Mouse (Mus musculus): ENCODE results near the gene Fbxl21. TPM values are rescaled to one million over a fixed set of nuclear protein-coding genes. Genes with fewer than 3 reads are reported as not detected.

Gene Fbxl21
- polyA plus RNA-seq, 1 experiment = 0.09 TPM

DNA sequence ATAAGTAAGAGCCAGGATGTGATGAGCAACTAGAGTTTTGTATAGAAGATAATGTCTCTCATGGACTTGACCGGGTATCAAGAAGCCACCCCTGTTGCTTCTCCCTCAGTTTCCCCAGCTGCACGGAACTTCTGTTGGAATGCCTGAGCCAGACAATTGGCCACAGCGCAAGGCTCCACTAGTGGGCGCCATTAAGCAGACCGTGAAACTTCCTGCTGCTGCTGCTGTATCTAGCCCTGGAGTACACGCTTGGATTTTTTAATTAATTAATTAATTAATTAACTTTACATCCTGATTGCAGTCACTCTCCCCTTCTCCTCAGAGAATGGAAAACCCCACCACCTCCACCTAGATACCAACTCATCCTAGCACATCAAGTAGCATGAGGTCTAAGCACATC is 40.8 kb downstream of the Fbxl21 start:
- H3K4me3 ChIP-seq (ENCODE audit: insufficient read depth, poor library complexity, severe bottlenecking) = no peak overlapping the region
- TF ChIP-seq MYOG (IDR thresholded peaks at IDR 0.05; ENCODE audit: control insufficient read depth, extremely low read depth, insufficient read length) = no peak
- no peak for TF ChIP-seq FOSL1 (IDR thresholded peaks at IDR 0.05; ENCODE audit: insufficient read depth, low read length, poor library complexity, severe bottlenecking)
- TF ChIP-seq MAX (IDR thresholded peaks at IDR 0.05) = no peak
- peak; percentile 53 for TF ChIP-seq CTCF (IDR thresholded peaks at IDR 0.05; ENCODE audit: control insufficient read depth, insufficient read depth, insufficient read length)
- TF ChIP-seq MYOD1 (IDR thresholded peaks at IDR 0.05; ENCODE audit: control insufficient read depth, insufficient read length, low read depth) = no peak
- no peak for TF ChIP-seq USF1 (IDR thresholded peaks at IDR 0.05; ENCODE audit: low read depth)
- no peak for TF ChIP-seq CEBPB (IDR thresholded peaks at IDR 0.05; ENCODE audit: low read depth)
- no peaks in the 10 kb centered on the region for H3K79me3 ChIP-seq (ENCODE audit: low read depth)
- H3K27me3 ChIP-seq (ENCODE audit: control insufficient read depth, insufficient read depth, insufficient read length) = no peaks in the 10 kb centered on the region
- H3K79me2 ChIP-seq (ENCODE audit: control insufficient read depth, insufficient read depth) = no peaks in the 10 kb centered on the region
- no peak overlapping the region for H3ac ChIP-seq (ENCODE audit: control insufficient read depth, insufficient read length, low read depth)
- no peaks in the 10 kb centered on the region for H3K36me3 ChIP-seq (ENCODE audit: control insufficient read depth, insufficient read depth)

DNA sequence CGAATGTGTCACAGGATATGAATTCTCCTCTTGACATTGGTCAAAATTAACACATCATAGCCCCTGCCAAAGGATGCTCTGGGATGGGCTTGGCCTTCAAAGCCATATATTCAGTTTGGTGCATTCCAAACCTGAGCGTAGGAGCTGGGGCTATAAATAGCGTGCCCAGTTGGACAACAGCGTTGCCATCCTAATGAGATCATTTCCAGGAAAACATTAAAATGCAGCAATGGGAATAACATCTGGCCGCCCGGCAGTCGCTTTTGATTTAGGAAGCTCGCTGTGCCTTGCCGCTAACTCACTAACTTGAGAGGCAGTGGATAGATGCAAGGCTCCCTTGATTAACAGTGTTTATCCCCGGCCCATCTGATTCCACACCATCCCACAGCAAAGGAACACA is 44.1 kb downstream of the Fbxl21 start:
- H3ac ChIP-seq (ENCODE audit: control insufficient read depth, insufficient read length, low read depth) = no peak overlapping the region
- H3K36me3 ChIP-seq (ENCODE audit: control insufficient read depth, insufficient read depth) = no peaks in the 10 kb centered on the region
- no peaks in the 10 kb centered on the region for H3K27me3 ChIP-seq (ENCODE audit: control insufficient read depth, insufficient read depth, insufficient read length)
- no peaks in the 10 kb centered on the region for H3K79me2 ChIP-seq (ENCODE audit: control insufficient read depth, insufficient read depth)
- no peak for TF ChIP-seq FOSL1 (IDR thresholded peaks at IDR 0.05; ENCODE audit: insufficient read depth, low read length, poor library complexity, severe bottlenecking)
- no peak for TF ChIP-seq CTCF (IDR thresholded peaks at IDR 0.05; ENCODE audit: control insufficient read depth, insufficient read depth, insufficient read length)
- no peak overlapping the region for H3K4me3 ChIP-seq (ENCODE audit: insufficient read depth, poor library complexity, severe bottlenecking)
- no peaks in the 10 kb centered on the region for H3K79me3 ChIP-seq (ENCODE audit: low read depth)

DNA sequence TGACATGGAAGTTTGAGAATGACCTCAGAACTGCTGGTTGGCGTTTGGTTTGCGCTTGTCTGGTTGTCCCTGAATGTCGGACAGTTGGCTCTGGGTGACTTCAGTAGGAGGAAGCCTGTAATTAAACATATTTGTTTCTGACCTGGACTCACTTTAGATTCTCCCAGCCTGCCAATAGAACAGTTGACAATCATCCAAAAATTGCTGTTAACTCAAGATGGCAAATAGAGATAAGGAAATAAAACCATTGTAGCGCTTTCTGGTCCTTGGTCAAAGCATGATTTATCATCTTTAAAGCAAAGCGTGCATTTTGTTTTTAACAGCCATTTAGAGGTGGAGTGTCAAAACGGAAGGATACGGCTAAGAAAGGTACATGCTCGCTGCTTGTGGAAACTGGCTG is 49.4 kb downstream of the Fbxl21 start:
- TF ChIP-seq MYOG (IDR thresholded peaks at IDR 0.05; ENCODE audit: control insufficient read depth, extremely low read depth, insufficient read length) = no peak
- TF ChIP-seq CEBPB (IDR thresholded peaks at IDR 0.05; ENCODE audit: low read depth) = no peak
- H3ac ChIP-seq (ENCODE audit: control insufficient read depth, insufficient read length, low read depth) = no peak overlapping the region
- no peaks in the 10 kb centered on the region for H3K27me3 ChIP-seq (ENCODE audit: control insufficient read depth, insufficient read depth, insufficient read length)
- no peaks in the 10 kb centered on the region for H3K36me3 ChIP-seq (ENCODE audit: control insufficient read depth, insufficient read depth)
- H3K4me3 ChIP-seq (ENCODE audit: insufficient read depth, poor library complexity, severe bottlenecking) = no peak overlapping the region
- no peaks in the 10 kb centered on the region for H3K79me3 ChIP-seq (ENCODE audit: low read depth)
- H3K79me2 ChIP-seq (ENCODE audit: control insufficient read depth, insufficient read depth) = no peaks in the 10 kb centered on the region

DNA sequence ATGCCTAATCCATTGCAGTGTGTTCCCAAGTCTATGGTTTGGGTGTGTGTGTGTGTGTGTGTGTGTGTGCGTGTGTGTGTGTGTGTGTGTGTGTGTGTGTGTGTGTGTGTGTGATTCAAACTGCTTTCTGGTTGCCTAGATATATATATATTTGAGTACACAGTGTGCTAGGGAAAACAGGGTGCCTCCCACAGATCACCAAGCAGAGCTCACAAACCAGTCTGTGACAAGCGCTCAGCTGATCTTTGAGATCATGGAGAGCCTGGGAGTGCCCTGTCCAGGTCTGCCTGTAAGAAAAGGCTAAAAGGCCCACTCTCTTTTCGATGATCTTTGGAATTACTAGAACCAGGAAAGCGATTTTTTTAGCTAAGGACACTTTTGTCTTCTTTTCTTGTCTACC is 52.8 kb downstream of the Fbxl21 start:
- no peak overlapping the region for H3ac ChIP-seq (ENCODE audit: control insufficient read depth, insufficient read length, low read depth)
- no peak overlapping the region for H3K4me3 ChIP-seq (ENCODE audit: insufficient read depth, poor library complexity, severe bottlenecking)
- H3K79me2 ChIP-seq (ENCODE audit: control insufficient read depth, insufficient read depth) = no peaks in the 10 kb centered on the region
- no peaks in the 10 kb centered on the region for H3K79me3 ChIP-seq (ENCODE audit: low read depth)
- H3K27me3 ChIP-seq (ENCODE audit: control insufficient read depth, insufficient read depth, insufficient read length) = no peaks in the 10 kb centered on the region
- no peaks in the 10 kb centered on the region for H3K36me3 ChIP-seq (ENCODE audit: control insufficient read depth, insufficient read depth)
- no peak for TF ChIP-seq MAX (IDR thresholded peaks at IDR 0.05)
- TF ChIP-seq CEBPB (IDR thresholded peaks at IDR 0.05; ENCODE audit: low read depth) = no peak
- no peak for TF ChIP-seq MYOG (IDR thresholded peaks at IDR 0.05; ENCODE audit: control insufficient read depth, extremely low read depth, insufficient read length)
- TF ChIP-seq USF1 (IDR thresholded peaks at IDR 0.05; ENCODE audit: low read depth) = no peak
- TF ChIP-seq CTCF (IDR thresholded peaks at IDR 0.05; ENCODE audit: control insufficient read depth, insufficient read depth, insufficient read length) = no peak
- no peak for TF ChIP-seq FOSL1 (IDR thresholded peaks at IDR 0.05; ENCODE audit: insufficient read depth, low read length, poor library complexity, severe bottlenecking)
- no peak for TF ChIP-seq MYOD1 (IDR thresholded peaks at IDR 0.05; ENCODE audit: control insufficient read depth, insufficient read length, low read depth)

DNA sequence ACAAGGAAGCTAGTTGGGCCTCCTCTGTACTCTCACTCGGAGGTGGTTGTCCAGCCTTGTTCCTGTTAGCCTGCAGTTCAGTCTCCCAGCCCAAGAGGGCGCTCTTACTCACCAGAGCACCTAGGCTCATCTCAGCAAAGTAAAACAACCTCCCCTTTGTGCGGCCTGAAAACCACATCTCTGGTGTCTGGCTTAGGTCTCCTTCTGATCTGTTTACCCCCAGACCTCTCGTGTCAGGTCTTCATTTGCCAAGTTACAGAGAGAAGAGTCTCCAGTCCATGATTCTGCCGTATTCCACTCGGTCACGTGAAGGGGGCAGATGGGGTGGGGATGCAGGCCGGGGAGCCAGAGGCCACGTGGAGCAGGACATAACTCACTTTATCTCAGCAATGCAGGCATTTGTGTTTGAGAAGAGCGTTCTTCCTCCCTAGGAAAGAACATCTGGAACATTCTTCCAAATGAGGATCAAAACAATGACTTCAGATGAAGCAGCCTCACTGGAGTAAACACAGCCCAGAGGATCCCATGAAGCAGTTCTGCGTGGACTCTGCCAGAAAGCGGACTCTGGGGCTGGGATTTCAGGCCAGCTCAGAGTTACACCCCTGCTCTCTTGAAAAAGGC is 53.5 kb downstream of the Fbxl21 start:
- H3ac ChIP-seq (ENCODE audit: control insufficient read depth, insufficient read length, low read depth) = no peak overlapping the region
- no peak for TF ChIP-seq MAX (IDR thresholded peaks at IDR 0.05)
- peak; percentile 63 for TF ChIP-seq CTCF (IDR thresholded peaks at IDR 0.05; ENCODE audit: control insufficient read depth, insufficient read depth, insufficient read length)

DNA sequence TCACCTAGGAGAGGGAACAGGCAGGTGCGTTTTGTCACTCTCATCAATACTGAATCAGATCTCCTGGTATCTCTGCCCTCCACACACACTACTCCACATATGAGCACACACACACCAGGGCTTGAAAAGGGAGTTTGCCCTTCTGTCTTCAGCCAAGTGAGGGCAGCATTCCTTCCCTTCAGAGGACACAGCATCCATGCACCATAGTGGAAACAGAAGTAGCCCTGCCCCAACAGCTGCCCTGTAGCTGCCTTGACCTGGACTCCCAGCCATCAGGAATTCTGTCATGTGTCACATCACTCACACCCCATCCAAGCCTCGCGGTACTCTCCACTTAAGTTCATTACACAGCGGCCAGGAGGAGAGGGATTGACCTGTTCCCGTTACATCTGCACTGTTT is 55.8 kb downstream of the Fbxl21 start:
- no peak overlapping the region for H3K4me3 ChIP-seq (ENCODE audit: insufficient read depth, poor library complexity, severe bottlenecking)
- no peak overlapping the region for H3ac ChIP-seq (ENCODE audit: control insufficient read depth, insufficient read length, low read depth)
- TF ChIP-seq CTCF (IDR thresholded peaks at IDR 0.05; ENCODE audit: control insufficient read depth, insufficient read depth, insufficient read length) (peak; percentile 2), MYOG (IDR thresholded peaks at IDR 0.05; ENCODE audit: control insufficient read depth, extremely low read depth, insufficient read length) (no peak)
- no peaks in the 10 kb centered on the region for H3K79me2 ChIP-seq (ENCODE audit: control insufficient read depth, insufficient read depth)
- H3K36me3 ChIP-seq (ENCODE audit: control insufficient read depth, insufficient read depth) = no peaks in the 10 kb centered on the region
- no peaks in the 10 kb centered on the region for H3K27me3 ChIP-seq (ENCODE audit: control insufficient read depth, insufficient read depth, insufficient read length)
- H3K79me3 ChIP-seq (ENCODE audit: low read depth) = no peaks in the 10 kb centered on the region

More for the DNA sequence above, 53.5 kb downstream of the Fbxl21 start:
- H3K79me2 ChIP-seq (ENCODE audit: control insufficient read depth, insufficient read depth) = no peaks in the 10 kb centered on the region
- no peaks in the 10 kb centered on the region for H3K27me3 ChIP-seq (ENCODE audit: control insufficient read depth, insufficient read depth, insufficient read length)
- H3K4me3 ChIP-seq (ENCODE audit: insufficient read depth, poor library complexity, severe bottlenecking) = no peak overlapping the region
- H3K36me3 ChIP-seq (ENCODE audit: control insufficient read depth, insufficient read depth) = no peaks in the 10 kb centered on the region
- H3K79me3 ChIP-seq (ENCODE audit: low read depth) = no peaks in the 10 kb centered on the region

Measured in C2C12 (cell line).